Mouse (Mus musculus) megakaryocyte, embryonic 14.5 days (primary cell): Measurements from ENCODE around the gene Olfr1477. TPM values are rescaled to one million over a fixed set of nuclear protein-coding genes. Genes with fewer than 3 reads are reported as not detected.
"Not testable (repeated sequence)": the region's sequence is repeated elsewhere in the genome, so short reads cannot be mapped to it uniquely, and the experiment has no call there.

Source experiments
- H3K27me3 ChIP-seq: replicated peaks from 2 replicates; pipeline ENCODE3; 2012; ENCODE audit warnings: inconsistent platforms
- H3K36me3 ChIP-seq: replicated peaks from 2 replicates; pipeline ENCODE3; 2012; ENCODE audit warnings: low read length, inconsistent platforms, mixed read lengths
- H3K4me1 ChIP-seq: 2 replicates; pipeline ENCODE4 v1.6.1; 2012; ENCODE audit warnings: inconsistent platforms
- H3K4me3 ChIP-seq: replicated peaks from 2 replicates; pipeline ENCODE3; 2012; ENCODE audit warnings: moderate library complexity, mild to moderate bottlenecking, inconsistent platforms
- H3K9me3 ChIP-seq: 2 replicates; pipeline ENCODE4 v1.6.1; 2012; ENCODE audit warnings: inconsistent platforms
- FLI1 ChIP-seq: IDR thresholded peaks from 2 replicates; pipeline ENCODE4 v1.6.1; 2012; ENCODE audit warnings: low read length, inconsistent platforms, mixed read lengths
- GATA1 ChIP-seq: IDR thresholded peaks from 3 replicates; pipeline ENCODE4 v1.6.1; 2012; ENCODE audit warnings: mixed read lengths, low read length, inconsistent platforms, borderline replicate concordance
- polyA plus RNA-seq: library from polyadenylated mRNA; stranded (reverse); fragments of >175 nt; gene quantifications from 2 replicates; pipeline ENCODE4 v1.2.3, GENCODE M21; 2012; ENCODE audit warnings: low replicate concordance; ENCODE audit not compliant: insufficient read depth

The Olfr1477 gene
- not detected in 2 replicates for polyA plus RNA-seq

GRCm38 (mm10) chr19:13500246-13500645 is at the start of gene Olfr1477:
TSS of gene Olfr1477 (plus strand) at chr19:13500546.
- Histone ChIP-seq H3K36me3 (no peaks in the 10 kb centered on the region), H3K9me3 (peaks cover 4% of the 10 kb centered on the region; the same call in 1 of the 2 replicates), H3K4me1 (no peaks in the 10 kb centered on the region), H3K4me3 (no peak within 1 kb of the TSS), H3K27me3 (no peaks in the 10 kb centered on the region)
- no peak for TF ChIP-seq FLI1
- TF ChIP-seq GATA1, result no peak

- no peak for TF ChIP-seq GATA1
- no peak for TF ChIP-seq FLI1
- Histone ChIP-seq H3K27me3 (no peaks in the 10 kb centered on the region), H3K9me3 (peaks cover 14% of the 10 kb centered on the region), H3K4me1 (no peaks in the 10 kb centered on the region), H3K36me3 (no peaks in the 10 kb centered on the region), H3K4me3 (no peak within 1 kb of the TSS)
Observed at GRCm38 (mm10) chr19:13455986-13456385, 44.4 kb upstream of the Olfr1477 start, which contains the start of gene Olfr1472. TSS of gene Olfr1472 (minus strand) at chr19:13456086.

DNA sequence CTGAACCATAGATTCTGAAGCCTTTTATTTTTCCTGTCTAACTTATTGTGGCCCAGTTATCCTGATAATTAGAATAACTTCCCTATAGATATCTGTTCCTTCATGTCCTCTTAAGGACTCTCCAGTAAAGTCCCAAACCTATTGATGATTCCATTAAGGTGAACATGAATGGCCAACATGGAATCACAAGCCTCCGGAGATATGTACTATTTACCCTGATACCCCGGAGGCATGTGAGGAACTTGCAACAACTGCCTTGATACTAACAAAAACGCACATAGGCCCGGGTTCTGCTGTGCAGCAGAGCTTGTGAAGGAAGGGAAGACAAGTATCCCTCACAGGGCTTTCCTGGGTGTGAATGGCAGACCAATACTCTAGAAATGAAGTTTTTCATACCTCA is 31.1 kb upstream of the Olfr1477 start, which contains the start of gene Olfr1474:
Gene Olfr1474, plus strand, starts transcription at position 301 of the 400 bp plus-strand sequence.
- not testable (repeated sequence) for H3K9me3 ChIP-seq, H3K4me1 ChIP-seq, H3K36me3 ChIP-seq, H3K27me3 ChIP-seq, H3K4me3 ChIP-seq

GRCm38 (mm10) chr19:13480096-13480495 is 20.2 kb upstream of the Olfr1477 start, which contains the start of gene Olfr1475:
TSS of gene Olfr1475 (minus strand) at chr19:13480196.
- Histone ChIP-seq H3K27me3 (no peaks in the 10 kb centered on the region), H3K4me3 (no peak within 1 kb of the TSS), H3K4me1 (no peaks in the 10 kb centered on the region), H3K36me3 (no peaks in the 10 kb centered on the region), H3K9me3 (no peaks in the 10 kb centered on the region)
- TF ChIP-seq FLI1 (no peak), GATA1 (no peak)

DNA sequence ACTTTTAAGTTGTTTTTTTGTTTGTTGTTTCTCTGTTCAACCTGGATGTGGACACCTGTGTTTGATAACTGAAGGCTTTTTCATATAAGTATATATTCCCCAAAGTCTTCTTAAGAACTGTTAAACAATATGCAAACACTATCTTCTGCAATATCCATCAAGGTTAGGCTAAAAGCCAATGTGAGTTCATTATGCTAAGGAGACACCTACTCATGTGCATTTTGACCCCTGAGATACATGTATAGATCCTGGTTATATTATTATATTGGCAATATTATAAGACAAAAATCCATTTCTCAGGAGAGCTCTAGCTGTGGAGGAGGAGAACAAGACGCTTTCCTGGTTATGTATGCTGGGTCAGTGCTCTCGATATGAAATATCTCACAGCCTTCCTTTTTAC is 27.3 kb downstream of the Olfr1477 start, which contains the start of gene Olfr1480:
Gene Olfr1480, plus strand, starts transcription at position 301 of the 400 bp plus-strand sequence.
- peaks cover 8% of the 10 kb centered on the region for H3K9me3 ChIP-seq
- no peaks in the 10 kb centered on the region for H3K4me1 ChIP-seq
- H3K27me3 ChIP-seq, result no peaks in the 10 kb centered on the region
- no peaks in the 10 kb centered on the region for H3K36me3 ChIP-seq
- TF ChIP-seq GATA1, result no peak
- TF ChIP-seq FLI1, result no peak
- H3K4me3 ChIP-seq, result no peak within 1 kb of the TSS

Other genes with a start within 250 kb of the Olfr1477 start
- not detected in 2 replicates for gene Olfr1465, start 185.0 kb upstream of the Olfr1477 start, polyA plus RNA-seq
- gene Olfr1466, start 161.7 kb upstream of the Olfr1477 start, polyA plus RNA-seq, result not detected in 2 replicates
- gene Olfr1467, start 138.3 kb upstream of the Olfr1477 start, polyA plus RNA-seq, result not detected in 2 replicates
- gene Olfr1469, start 92.7 kb upstream of the Olfr1477 start, polyA plus RNA-seq, result not detected in 2 replicates
- not detected in 2 replicates for gene Olfr1471, start 57.1 kb upstream of the Olfr1477 start, polyA plus RNA-seq
- not detected in 2 replicates for gene Olfr1472, start 44.5 kb upstream of the Olfr1477 start, polyA plus RNA-seq
- not detected in 2 replicates for gene Olfr1474, start 31.0 kb upstream of the Olfr1477 start, polyA plus RNA-seq
- not detected in 2 replicates for gene Olfr1475, start 20.4 kb upstream of the Olfr1477 start, polyA plus RNA-seq
- gene Olfr1480, start 27.4 kb downstream of the Olfr1477 start, polyA plus RNA-seq, result not detected in 2 replicates
- gene Olfr1484, start 83.0 kb downstream of the Olfr1477 start, polyA plus RNA-seq, result not detected in 2 replicates
- gene Olfr1487, start 116.8 kb downstream of the Olfr1477 start, polyA plus RNA-seq, result not detected in 2 replicates
- gene Olfr1489, start 131.1 kb downstream of the Olfr1477 start, polyA plus RNA-seq, result not detected in 2 replicates
- not detected in 2 replicates for gene Olfr1490, start 150.5 kb downstream of the Olfr1477 start, polyA plus RNA-seq
- gene Olfr1491, start 196.7 kb downstream of the Olfr1477 start, polyA plus RNA-seq, result not detected in 2 replicates
- gene Olfr1493-ps1, start 222.7 kb downstream of the Olfr1477 start, polyA plus RNA-seq, result not detected in 2 replicates
- not detected in 2 replicates for gene Olfr1494, start 239.2 kb downstream of the Olfr1477 start, polyA plus RNA-seq